Mouse (Mus musculus) forebrain, embryonic 16.5 days (tissue): ENCODE measurements at regions not wholly inside any gene's neighbourhood (a gene's known extent, or its start where the extent isn't known, plus 50 kb on each side); places are given as distances from the start of the nearest gene placed in this dataset.

ENCODE experiments used
- ATAC-seq: fragments of 200-750 bp; cut with Nextera tagmentation; 2 replicates; pipeline ENCODE4 v1.8.0; 2017; ENCODE audit warnings: mild to moderate bottlenecking, moderate library complexity
- H3K27ac ChIP-seq: fragments of 300-500 bp; sonication (generic); 2 replicates; pipeline ENCODE4 v1.5.1; 2014; ENCODE audit warnings: low read length, control low read depth
- H3K27me3 ChIP-seq: fragments of 300-500 bp; sonication (generic); replicated peaks from 2 replicates; pipeline ENCODE4 v1.6.1; 2014; ENCODE audit warnings: low read length; ENCODE audit not compliant: control insufficient read depth, insufficient read depth
- H3K36me3 ChIP-seq: fragments of 300-500 bp; sonication (generic); 2 replicates; pipeline ENCODE4 v1.6.1; 2014; ENCODE audit not compliant: control insufficient read depth, insufficient read depth
- H3K4me1 ChIP-seq: fragments of 300-500 bp; sonication (generic); replicated peaks from 2 replicates; pipeline ENCODE4 v1.6.1; 2014; ENCODE audit warnings: low read length; ENCODE audit not compliant: control insufficient read depth, insufficient read depth
- H3K4me2 ChIP-seq: fragments of 300-500 bp; sonication (generic); 2 replicates; pipeline ENCODE4 v1.6.1; 2014; ENCODE audit warnings: mild to moderate bottlenecking, low read length, control low read depth
- H3K4me3 ChIP-seq: fragments of 300-500 bp; sonication (generic); replicated peaks from 2 replicates; pipeline ENCODE4 v1.5.1; 2014; ENCODE audit warnings: mild to moderate bottlenecking, low read length, control low read depth
- H3K9ac ChIP-seq: fragments of 300-500 bp; sonication (generic); replicated peaks from 2 replicates; pipeline ENCODE4 v1.6.1; 2014; ENCODE audit warnings: low read depth, low read length, control low read depth
- H3K9me3 ChIP-seq: fragments of 300-500 bp; sonication (generic); 2 replicates; pipeline ENCODE4 v1.6.1; 2016; ENCODE audit warnings: low read length; ENCODE audit not compliant: control insufficient read depth
- WGBS: fragments of 180-500 bp; shearing (Covaris S2); extraction: QIAGEN DNeasy Blood & Tissue Kit; methylation state at CpG from one replicate; pipeline ENCODE4 v1.1.7; 2014; 5-methylcytosine and 5-hydroxymethylcytosine counted together

- Histone ChIP-seq H3K9ac (no peak overlapping the region), H3K4me2 (no peak overlapping the region), H3K9me3 (no peaks in the 10 kb centered on the region), H3K36me3 (no peaks in the 10 kb centered on the region), H3K27me3 (no peaks in the 10 kb centered on the region), H3K4me1 (no peaks in the 10 kb centered on the region), H3K4me3 (no peak overlapping the region), H3K27ac (no peak overlapping the region)
- ATAC-seq: no peak
- 84% methylated on average over 3 of the region's 3 CpGs for WGBS
Observed at GRCm38 (mm10) chr2:48494632-48495031, 319.3 kb upstream of the Acvr2a start.

DNA sequence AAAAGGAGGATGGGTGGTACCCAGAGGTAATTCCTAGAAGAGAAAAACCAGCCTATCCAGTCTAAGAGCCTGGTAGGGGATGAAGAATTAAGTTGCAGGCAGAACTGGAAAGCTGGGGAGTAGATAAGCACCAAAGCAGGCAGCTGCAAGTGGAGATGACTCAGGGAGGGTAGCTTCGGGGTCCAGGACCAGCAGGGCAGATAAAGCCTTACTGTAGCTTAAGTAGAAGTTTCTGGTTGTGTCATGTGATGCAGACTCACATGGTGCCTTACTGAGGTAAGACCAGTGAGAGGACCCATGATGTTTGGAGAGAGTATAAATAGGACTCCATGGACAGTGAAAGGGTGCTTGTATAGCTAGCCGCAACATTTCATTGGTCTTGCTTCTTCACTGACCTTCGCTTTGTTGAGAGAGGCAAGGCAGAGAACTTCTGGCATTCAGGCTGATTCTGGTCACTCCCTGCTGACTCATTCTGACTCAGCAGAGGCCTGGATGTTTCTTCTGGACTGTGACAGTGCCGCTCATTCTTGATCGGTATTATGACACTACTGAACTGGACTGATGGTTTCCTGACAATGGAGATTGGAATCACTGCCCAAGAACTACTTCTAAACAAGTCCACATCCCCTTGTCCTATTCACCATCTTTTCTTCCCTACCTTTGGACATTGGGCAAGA, 315.7 kb upstream of the Acvr2a start:
- H3K36me3 ChIP-seq: no peaks in the 10 kb centered on the region
- H3K4me1 ChIP-seq: no peaks in the 10 kb centered on the region
- 96% methylated on average over 5 of the region's 5 CpGs for WGBS
- H3K4me3 ChIP-seq: no peak overlapping the region
- no peaks in the 10 kb centered on the region for H3K9me3 ChIP-seq
- H3K27ac ChIP-seq: no peak overlapping the region
- no peaks in the 10 kb centered on the region for H3K27me3 ChIP-seq
- H3K9ac ChIP-seq: no peak overlapping the region
- no peak for ATAC-seq
- no peak overlapping the region for H3K4me2 ChIP-seq

DNA sequence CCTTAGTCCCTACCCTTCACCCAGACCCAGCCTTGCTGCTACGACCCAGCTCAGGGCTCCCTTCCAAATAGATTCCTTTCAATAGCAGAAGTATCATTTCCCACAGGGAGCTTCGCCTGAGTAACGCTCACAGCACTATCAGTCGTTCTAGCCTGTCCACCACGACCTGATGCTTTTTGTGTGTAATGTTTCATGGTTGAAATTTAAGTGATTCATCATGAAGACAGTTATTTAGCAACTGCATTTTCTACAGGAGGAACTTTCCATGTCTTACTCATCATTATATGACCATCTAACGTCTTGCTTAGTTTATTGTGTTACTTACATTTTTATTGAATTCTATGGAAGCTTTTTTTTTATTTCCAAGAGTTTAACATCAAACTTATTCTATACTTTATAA, 314.5 kb upstream of the Acvr2a start:
- H3K4me1 ChIP-seq: no peaks in the 10 kb centered on the region
- WGBS: 91% methylated on average over 6 of the region's 6 CpGs
- no peak overlapping the region for H3K9ac ChIP-seq
- H3K27me3 ChIP-seq: no peaks in the 10 kb centered on the region
- H3K9me3 ChIP-seq: no peaks in the 10 kb centered on the region
- no peaks in the 10 kb centered on the region for H3K36me3 ChIP-seq
- H3K4me2 ChIP-seq: no peak overlapping the region
- no peak for ATAC-seq
- no peak overlapping the region for H3K4me3 ChIP-seq
- H3K27ac ChIP-seq: no peak overlapping the region

- Histone ChIP-seq H3K9me3 (no peaks in the 10 kb centered on the region), H3K36me3 (no peaks in the 10 kb centered on the region), H3K4me2 (no peak overlapping the region), H3K27me3 (no peaks in the 10 kb centered on the region), H3K9ac (no peak overlapping the region), H3K27ac (no peak overlapping the region), H3K4me1 (no peaks in the 10 kb centered on the region), H3K4me3 (no peak overlapping the region)
- 86% methylated on average over 2 of the region's 2 CpGs for WGBS
- no peak for ATAC-seq
Observed at GRCm38 (mm10) chr2:48501387-48501786, 312.5 kb upstream of the Acvr2a start.

DNA sequence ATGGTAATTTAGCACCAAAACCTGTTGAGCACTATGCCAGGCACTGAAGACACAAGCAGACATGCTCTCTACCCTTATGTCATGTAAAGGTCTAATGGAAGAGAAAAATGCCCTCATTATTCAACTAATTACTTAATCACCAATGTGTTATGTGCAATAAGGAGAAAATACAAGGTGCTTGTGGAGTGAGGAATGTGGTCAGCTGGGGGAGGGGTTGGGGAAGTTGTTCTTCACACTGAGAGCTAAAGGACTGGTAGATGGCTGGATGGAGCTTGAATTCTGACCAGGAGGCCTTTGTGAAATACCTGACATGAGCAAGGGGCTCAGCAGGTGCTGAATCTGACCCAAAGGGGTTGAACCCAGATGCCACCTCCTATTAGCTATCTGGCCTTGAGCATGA, 300.1 kb upstream of the Acvr2a start:
- Histone ChIP-seq H3K36me3 (no peaks in the 10 kb centered on the region), H3K9ac (no peak overlapping the region), H3K4me1 (no peaks in the 10 kb centered on the region), H3K4me3 (no peak overlapping the region), H3K4me2 (no peak overlapping the region), H3K27ac (no peak overlapping the region), H3K9me3 (no peaks in the 10 kb centered on the region), H3K27me3 (no peaks in the 10 kb centered on the region)
- no peak for ATAC-seq

DNA sequence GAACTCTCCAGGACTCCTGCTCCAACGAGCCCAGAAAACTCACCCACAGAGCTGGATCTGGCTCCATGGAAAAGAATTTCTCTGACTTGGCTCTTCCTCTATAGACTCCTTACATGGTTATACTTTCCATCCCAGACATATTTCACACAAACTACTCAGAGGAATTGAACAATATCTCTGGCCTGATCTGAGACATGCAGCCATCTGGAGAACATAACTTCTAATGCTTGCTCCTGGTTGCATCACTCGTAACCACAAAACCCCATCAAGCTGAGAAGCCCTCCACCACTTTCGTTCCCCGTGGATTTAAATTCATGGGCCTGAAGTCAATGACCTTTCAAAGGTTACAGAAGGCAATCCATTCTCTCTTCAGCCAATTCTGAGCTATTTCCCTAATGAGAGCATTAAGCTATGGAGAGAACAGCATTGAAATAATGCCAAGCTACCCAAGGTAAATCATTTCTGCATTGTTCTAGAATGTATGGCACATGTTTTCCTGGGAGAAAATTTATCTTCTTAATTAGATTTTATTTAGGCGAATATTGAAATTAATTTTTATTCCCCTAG, 294.0 kb upstream of the Acvr2a start:
- no peak overlapping the region for H3K4me3 ChIP-seq
- 85% methylated on average over 5 of the region's 5 CpGs for WGBS
- H3K9ac ChIP-seq: no peak overlapping the region
- no peak overlapping the region for H3K4me2 ChIP-seq
- H3K4me1 ChIP-seq: no peaks in the 10 kb centered on the region
- no peaks in the 10 kb centered on the region for H3K9me3 ChIP-seq
- no peak for ATAC-seq
- H3K27ac ChIP-seq: no peak overlapping the region
- no peaks in the 10 kb centered on the region for H3K36me3 ChIP-seq
- no peaks in the 10 kb centered on the region for H3K27me3 ChIP-seq

DNA sequence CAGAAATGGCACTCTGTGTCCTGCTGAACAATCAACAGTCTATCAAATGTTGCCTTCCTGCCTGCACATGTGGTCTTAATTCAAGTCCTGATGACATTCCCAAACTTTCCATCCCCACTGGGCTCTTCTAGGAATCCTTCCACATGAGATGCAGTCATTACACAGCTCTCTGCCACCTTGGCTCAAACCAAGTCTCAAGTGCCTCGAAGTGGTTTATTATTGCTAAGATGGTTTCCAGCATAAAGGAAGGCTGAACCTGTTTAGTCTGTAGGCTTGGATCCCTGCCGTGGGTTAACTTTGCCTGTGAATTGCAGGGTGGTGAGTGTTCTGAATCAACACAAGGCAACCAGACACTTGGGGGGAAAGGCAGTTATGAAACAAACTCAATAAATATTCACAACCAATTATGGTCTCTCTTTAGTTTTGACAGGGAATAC, 293.4 kb upstream of the Acvr2a start:
- no peak overlapping the region for H3K4me2 ChIP-seq
- H3K27me3 ChIP-seq: no peaks in the 10 kb centered on the region
- H3K9ac ChIP-seq: no peak overlapping the region
- no peak overlapping the region for H3K27ac ChIP-seq
- no peak overlapping the region for H3K4me3 ChIP-seq
- no peaks in the 10 kb centered on the region for H3K36me3 ChIP-seq
- no peaks in the 10 kb centered on the region for H3K4me1 ChIP-seq
- no peak for ATAC-seq
- whole genome bisulfite sequencing: 56% methylated on average over 2 of the region's 2 CpGs
- no peaks in the 10 kb centered on the region for H3K9me3 ChIP-seq

DNA sequence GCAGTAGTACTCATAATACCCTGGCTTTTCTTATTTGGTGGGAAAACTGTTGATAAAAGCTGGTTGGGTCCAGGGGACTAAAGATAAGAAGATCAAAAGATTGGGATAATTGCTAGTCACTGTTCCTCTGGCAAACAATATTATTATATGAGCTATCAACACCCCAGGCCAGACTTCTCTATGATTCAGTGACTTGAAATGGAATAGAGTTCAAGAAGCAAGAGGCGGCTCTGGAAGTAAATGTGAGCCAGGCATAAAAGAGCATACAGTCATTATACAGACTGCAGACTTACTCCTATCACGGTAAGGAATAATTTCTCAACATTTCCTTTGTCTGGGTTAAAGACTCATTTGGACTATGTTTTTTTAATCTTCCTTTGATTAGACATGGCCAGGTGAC, 278.5 kb upstream of the Acvr2a start:
- no peak overlapping the region for H3K4me2 ChIP-seq
- no peak overlapping the region for H3K27ac ChIP-seq
- no peaks in the 10 kb centered on the region for H3K27me3 ChIP-seq
- H3K9me3 ChIP-seq: no peaks in the 10 kb centered on the region
- no peak overlapping the region for H3K4me3 ChIP-seq
- ATAC-seq: no peak
- 69% methylated on average over 2 of the region's 2 CpGs for WGBS
- peaks cover 13% of the 10 kb centered on the region for H3K4me1 ChIP-seq
- no peaks in the 10 kb centered on the region for H3K36me3 ChIP-seq
- no peak overlapping the region for H3K9ac ChIP-seq

- H3K4me2 ChIP-seq: no peak overlapping the region
- WGBS: 85% methylated on average over 4 of the region's 4 CpGs
- ATAC-seq: no peak
Observed at GRCm38 (mm10) chr2:48536930-48537329, 277.0 kb upstream of the Acvr2a start.

More at GRCm38 (mm10) chr2:48536930-48537329, 277.0 kb upstream of the Acvr2a start:
- Histone ChIP-seq H3K27ac (no peak overlapping the region), H3K9me3 (no peaks in the 10 kb centered on the region), H3K9ac (no peak overlapping the region), H3K36me3 (no peaks in the 10 kb centered on the region), H3K4me1 (peaks cover 13% of the 10 kb centered on the region), H3K4me3 (no peak overlapping the region), H3K27me3 (no peaks in the 10 kb centered on the region)
